Comparison of ENCODE assay signal across 8 mouse cellular contexts in the genomic region with DNA sequence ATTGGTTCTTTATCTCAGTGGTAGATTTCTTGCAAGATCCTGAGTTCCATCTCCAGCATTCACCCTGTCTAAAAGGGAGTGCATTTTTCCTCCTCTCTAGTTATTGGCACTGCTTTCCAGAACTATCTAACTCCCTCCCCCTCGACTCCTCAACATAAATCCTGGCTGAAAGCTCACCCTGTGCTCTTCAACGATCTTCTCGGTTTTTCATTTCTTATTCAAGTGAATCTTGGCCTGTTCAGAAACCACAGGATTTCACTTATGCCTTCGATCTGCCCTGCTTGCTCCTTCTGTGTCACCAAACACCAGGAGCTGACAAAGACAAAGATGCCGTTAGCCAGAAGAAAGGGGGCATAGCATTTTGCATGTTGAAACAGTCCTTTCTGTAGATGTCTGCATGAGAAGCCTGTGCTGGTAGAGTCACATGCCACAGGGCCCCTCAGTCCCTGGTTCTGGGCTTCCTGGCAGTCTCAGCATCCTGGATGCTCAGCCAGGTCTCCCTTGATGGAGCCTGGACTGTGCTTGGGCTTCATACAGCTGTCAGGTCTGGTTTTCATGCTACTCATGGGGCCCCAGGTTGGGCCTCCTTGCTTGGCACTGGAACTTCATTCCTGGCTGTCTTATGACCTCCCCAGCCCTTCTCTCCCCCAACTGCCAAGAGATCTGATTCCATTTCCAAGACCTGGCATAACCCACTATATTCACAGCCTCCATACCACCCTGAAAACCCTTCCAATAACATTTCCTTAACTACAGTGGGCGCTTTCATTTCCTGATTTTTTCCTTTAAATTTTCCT. TPM values are rescaled to one million over a fixed set of nuclear protein-coding genes. Genes with fewer than 3 reads are reported as not detected.
DNase-seq lines count a peak whose midpoint lies in the region; ATAC-seq and TF ChIP-seq lines count a peak whose summit lies in the region.

No protein-coding gene starts in this region.

- WGBS in hindbrain, embryonic 10.5 days: 81% methylated on average over 6 of the region's 6 CpGs
- 71% methylated on average over 6 of the region's 6 CpGs for WGBS in hindbrain, embryonic 11.5 days
- 80% methylated on average over 6 of the region's 6 CpGs for WGBS in embryonic facial prominence, embryonic 10.5 days
- 72% methylated on average over 6 of the region's 6 CpGs for WGBS in forebrain, embryonic 16.5 days
- 80% methylated on average over 6 of the region's 6 CpGs for WGBS in midbrain, embryonic 15.5 days
- WGBS in lung, adult 2 months: 61% methylated on average over 6 of the region's 6 CpGs

- H3K4me2 ChIP-seq in hindbrain, embryonic 11.5 days (replicated peaks; ENCODE audit: low read depth, low read length): no peak overlapping the region
- H3K4me2 ChIP-seq in forebrain, embryonic 16.5 days (ENCODE audit: low read length): peak overlapping the region; percentile 45; the same call in 1 of the 2 replicates
- H3K4me2 ChIP-seq in midbrain, embryonic 15.5 days: peak overlapping the region; percentile 47

- peaks cover 6% of the 10 kb centered on the region; the same call in 1 of the 2 replicates for H3K9me3 ChIP-seq in hindbrain, embryonic 10.5 days
- no peaks in the 10 kb centered on the region for H3K9me3 ChIP-seq in hindbrain, embryonic 11.5 days (ENCODE audit: control insufficient read depth, low read length)
- H3K9me3 ChIP-seq in embryonic facial prominence, embryonic 10.5 days: no peaks in the 10 kb centered on the region; the same call in 1 of the 2 replicates
- no peaks in the 10 kb centered on the region for H3K9me3 ChIP-seq in forebrain, embryonic 16.5 days (ENCODE audit: control insufficient read depth, low read length)
- H3K9me3 ChIP-seq in midbrain, embryonic 15.5 days: no peaks in the 10 kb centered on the region

- DNase-seq in hindbrain, embryonic 10.5 days (ENCODE audit: low spot score): no peak
- DNase-seq in hindbrain, embryonic 11.5 days (ENCODE audit: low spot score): no peak
- no peak for DNase-seq in embryonic facial prominence, embryonic 10.5 days (ENCODE audit: low spot score)
- DNase-seq in liver (no peak), MN1 (ENCODE audit: low spot score) (no peak)
- DNase-seq in lung, adult 2 months: no peak

- no peak for TF ChIP-seq POLR2A in lung, adult 2 months (IDR thresholded peaks at IDR 0.05; ENCODE audit: borderline replicate concordance, extremely low read depth, low read depth, low read length)

- peaks cover 12% of the 10 kb centered on the region for H3K4me1 ChIP-seq in hindbrain, embryonic 10.5 days (replicated peaks)
- H3K4me1 ChIP-seq in hindbrain, embryonic 11.5 days (replicated peaks; ENCODE audit: control insufficient read depth, insufficient read depth, low read length): no peaks in the 10 kb centered on the region
- H3K4me1 ChIP-seq in embryonic facial prominence, embryonic 10.5 days: peaks cover 25% of the 10 kb centered on the region
- H3K4me1 ChIP-seq in forebrain, embryonic 16.5 days (replicated peaks; ENCODE audit: control insufficient read depth, insufficient read depth, low read length): peaks cover 7% of the 10 kb centered on the region
- H3K4me1 ChIP-seq in midbrain, embryonic 15.5 days: peaks cover 5% of the 10 kb centered on the region
- peaks cover 4% of the 10 kb centered on the region for H3K4me1 ChIP-seq in lung, adult 2 months (ENCODE audit: control insufficient read depth, insufficient read depth, low read length)

- 0 out of 2 replicates have a peak, but pooled peaks cover 5% of the 10 kb centered on the region for H3K27me3 ChIP-seq in hindbrain, embryonic 10.5 days (ENCODE audit: insufficient read depth, poor library complexity, severe bottlenecking)
- no peaks in the 10 kb centered on the region for H3K27me3 ChIP-seq in hindbrain, embryonic 11.5 days (ENCODE audit: control insufficient read depth, insufficient read depth, low read length)
- peaks cover 5% of the 10 kb centered on the region; the same call in 1 of the 2 replicates for H3K27me3 ChIP-seq in embryonic facial prominence, embryonic 10.5 days (replicated peaks; ENCODE audit: low read depth, poor library complexity, severe bottlenecking)
- no peaks in the 10 kb centered on the region for H3K27me3 ChIP-seq in forebrain, embryonic 16.5 days (replicated peaks; ENCODE audit: control insufficient read depth, insufficient read depth, low read length)
- H3K27me3 ChIP-seq in midbrain, embryonic 15.5 days (replicated peaks): no peaks in the 10 kb centered on the region

- H3K9ac ChIP-seq in hindbrain, embryonic 11.5 days (ENCODE audit: low read depth, low read length): no peak overlapping the region
- H3K9ac ChIP-seq in forebrain, embryonic 16.5 days (replicated peaks; ENCODE audit: low read depth, low read length): no peak overlapping the region
- no peak overlapping the region for H3K9ac ChIP-seq in midbrain, embryonic 15.5 days

- 0 out of 2 replicates have a peak overlapping the region, but pooled peaks have one; percentile 81 for H3K27ac ChIP-seq in hindbrain, embryonic 10.5 days
- no peak overlapping the region for H3K27ac ChIP-seq in hindbrain, embryonic 11.5 days (ENCODE audit: low read depth, low read length)
- H3K27ac ChIP-seq in embryonic facial prominence, embryonic 10.5 days (replicated peaks): peak overlapping the region; percentile 87
- no peak overlapping the region for H3K27ac ChIP-seq in forebrain, embryonic 16.5 days (ENCODE audit: low read length)
- no peak overlapping the region for H3K27ac ChIP-seq in midbrain, embryonic 15.5 days

- TF ChIP-seq CTCF in lung, adult 2 months (IDR thresholded peaks at IDR 0.05; ENCODE audit: insufficient read depth, low read length): no peak

- H3K36me3 ChIP-seq in hindbrain, embryonic 10.5 days: no peaks in the 10 kb centered on the region
- H3K36me3 ChIP-seq in hindbrain, embryonic 11.5 days (ENCODE audit: control insufficient read depth, insufficient read depth, low read length): no peaks in the 10 kb centered on the region
- H3K36me3 ChIP-seq in embryonic facial prominence, embryonic 10.5 days (replicated peaks): no peaks in the 10 kb centered on the region
- no peaks in the 10 kb centered on the region for H3K36me3 ChIP-seq in forebrain, embryonic 16.5 days (ENCODE audit: control insufficient read depth, insufficient read depth)
- H3K36me3 ChIP-seq in midbrain, embryonic 15.5 days (replicated peaks): no peaks in the 10 kb centered on the region

- peak overlapping the region; percentile 37; the same call in 1 of the 2 replicates for H3K4me3 ChIP-seq in hindbrain, embryonic 10.5 days
- H3K4me3 ChIP-seq in hindbrain, embryonic 11.5 days (ENCODE audit: low read depth, low read length): no peak overlapping the region
- H3K4me3 ChIP-seq in embryonic facial prominence, embryonic 10.5 days: no peak overlapping the region
- 0 out of 2 replicates have a peak overlapping the region, but pooled peaks have one; percentile 7 for H3K4me3 ChIP-seq in forebrain, embryonic 16.5 days (replicated peaks; ENCODE audit: low read length)
- peak overlapping the region; percentile 36 for H3K4me3 ChIP-seq in midbrain, embryonic 15.5 days
- H3K4me3 ChIP-seq in lung, adult 2 months (replicated peaks; ENCODE audit: extremely low read depth, low read depth, low read length): no peak overlapping the region

- ATAC-seq in hindbrain, embryonic 11.5 days (ENCODE audit: low FRiP score): no peak
- no peak for ATAC-seq in forebrain, embryonic 16.5 days
- ATAC-seq in midbrain, embryonic 15.5 days (replicated peaks): no peak

RNA-seq across cellular contexts. Expression of a gene that starts 30.8 kb away (rescaled TPM):
- polyA plus RNA-seq in hindbrain, embryonic 10.5 days (2016; fragmentation: Nextera tagmentation; extraction: Ambion mirVana): 0.30 TPM in 1 of 2 replicates, not detected in the other
- 0.22 TPM in 1 of 2 replicates, not detected in the other for polyA plus RNA-seq in hindbrain, embryonic 11.5 days (2014; fragmentation: Nextera tagmentation; extraction: Ambion mirVana)
- polyA plus RNA-seq in embryonic facial prominence, embryonic 10.5 days (2016; fragmentation: Nextera tagmentation; extraction: Ambion mirVana): 0.29 TPM in 1 of 2 replicates, not detected in the other
- polyA plus RNA-seq in forebrain, embryonic 16.5 days (2015; fragmentation: Nextera tagmentation; extraction: Ambion mirVana): 0.36 TPM in 1 of 2 replicates, not detected in the other
- polyA plus RNA-seq in midbrain, embryonic 15.5 days (2015; fragmentation: Nextera tagmentation; extraction: Ambion mirVana): not detected in 2 replicates
- 0.18 and 0.73 TPM in 2 replicates for polyA plus RNA-seq in lung, adult 2 months (2012; rRNA removed)

RNA-seq across cellular contexts. Expression of a gene that starts 40.9 kb away (rescaled TPM):
- 44.0 and 44.4 TPM in 2 replicates for polyA plus RNA-seq in hindbrain, embryonic 10.5 days (2016; fragmentation: Nextera tagmentation; extraction: Ambion mirVana)
- 41.7 and 53.0 TPM in 2 replicates for polyA plus RNA-seq in hindbrain, embryonic 11.5 days (2014; fragmentation: Nextera tagmentation; extraction: Ambion mirVana)
- polyA plus RNA-seq in embryonic facial prominence, embryonic 10.5 days (2016; fragmentation: Nextera tagmentation; extraction: Ambion mirVana): 45.4 and 50.0 TPM in 2 replicates
- 55.0 and 64.9 TPM in 2 replicates for polyA plus RNA-seq in forebrain, embryonic 16.5 days (2015; fragmentation: Nextera tagmentation; extraction: Ambion mirVana)
- 56.9 and 58.7 TPM in 2 replicates for polyA plus RNA-seq in midbrain, embryonic 15.5 days (2015; fragmentation: Nextera tagmentation; extraction: Ambion mirVana)
- polyA plus RNA-seq in lung, adult 2 months (2012; rRNA removed): 12.9 and 21.4 TPM in 2 replicates

Comparison
In these comparisons a context has a peak if more than half of its experiments do, and no peak if none do; other contexts are left out.
1. H3K27ac ChIP-seq: peak in hindbrain, embryonic 10.5 days (single experiment) and embryonic facial prominence, embryonic 10.5 days (single experiment); none in hindbrain, embryonic 11.5 days (single experiment), forebrain, embryonic 16.5 days (single experiment) and midbrain, embryonic 15.5 days (single experiment).
2. H3K4me3 ChIP-seq: peak in hindbrain, embryonic 10.5 days (single experiment), forebrain, embryonic 16.5 days (single experiment) and midbrain, embryonic 15.5 days (single experiment); none in hindbrain, embryonic 11.5 days (single experiment), embryonic facial prominence, embryonic 10.5 days (single experiment) and lung, adult 2 months (single experiment).